Mouse (Mus musculus): ENCODE data around the gene Itga7.

- TF ChIP-seq CTCF (IDR thresholded peaks at IDR 0.05; ENCODE audit: low read depth) = no peak
- TF ChIP-seq EP300 (IDR thresholded peaks at IDR 0.05; ENCODE audit: low read depth) = no peak
Measured at GRCm38 (mm10) chr10:128917400-128917799, 16.2 kb upstream of the Itga7 start.

All from heart, postnatal 0 days (tissue).